Mouse (Mus musculus) limb, embryonic 12.5 days (tissue): ENCODE measurements around the gene Hist2h3b. TPM values are rescaled to one million over a fixed set of nuclear protein-coding genes. Genes with fewer than 3 reads are reported as not detected.
A peak's percentile ranks its signal among the peaks of the same experiment; 100 is the strongest.
"Not testable (repeated sequence)": the region's sequence is repeated elsewhere in the genome, so short reads cannot be mapped to it uniquely, and the experiment has no call there.

ENCODE experiments used
- ATAC-seq: fragments of 200-750 bp; cut with Nextera tagmentation; 2 replicates; pipeline ENCODE4 v1.8.0; 2017; ENCODE audit warnings: low read depth, moderate TSS enrichment; ENCODE audit not compliant: insufficient number of reproducible peaks, insufficient read depth, low FRiP score, low TSS enrichment
- H3K27ac ChIP-seq: fragments of 300-500 bp; sonication (generic); 2 replicates; pipeline ENCODE4 v1.5.1; 2016; ENCODE audit warnings: mild to moderate bottlenecking, moderate library complexity
- H3K27me3 ChIP-seq: fragments of 300-500 bp; sonication (generic); 2 replicates; pipeline ENCODE4 v1.6.1; 2016; ENCODE audit warnings: mild to moderate bottlenecking, moderate library complexity
- H3K36me3 ChIP-seq: fragments of 300-500 bp; sonication (generic); 2 replicates; pipeline ENCODE4 v1.6.1; 2016; ENCODE audit warnings: mild to moderate bottlenecking, moderate library complexity
- H3K4me1 ChIP-seq: fragments of 300-500 bp; sonication (generic); replicated peaks from 2 replicates; pipeline ENCODE4 v1.6.1; 2016
- H3K4me2 ChIP-seq: fragments of 300-500 bp; sonication (generic); 2 replicates; pipeline ENCODE4 v1.6.1; 2016; ENCODE audit warnings: mild to moderate bottlenecking, moderate library complexity
- H3K4me3 ChIP-seq: fragments of 300-500 bp; sonication (generic); replicated peaks from 2 replicates; pipeline ENCODE4 v1.5.1; 2016; ENCODE audit warnings: mild to moderate bottlenecking
- H3K9ac ChIP-seq: fragments of 300-500 bp; sonication (generic); replicated peaks from 2 replicates; pipeline ENCODE4 v1.6.1; 2016; ENCODE audit warnings: mild to moderate bottlenecking, moderate library complexity
- H3K9me3 ChIP-seq: fragments of 300-500 bp; sonication (generic); 2 replicates; pipeline ENCODE4 v1.6.1; 2016; ENCODE audit warnings: mild to moderate bottlenecking, moderate library complexity
- WGBS: fragments of 180-500 bp; shearing (Covaris S2); methylation state at CpG from one replicate; pipeline ENCODE4 v1.1.7; 2016; 5-methylcytosine and 5-hydroxymethylcytosine counted together
- polyA plus RNA-seq: library from polyadenylated mRNA; unstranded; fragments of >200 nt; fragmentation: Nextera tagmentation; extraction: Ambion mirVana; gene quantifications from 2 replicates; pipeline ENCODE4 v1.2.1, GENCODE M21; 2016

The Hist2h3b gene
- polyA plus RNA-seq, 1 experiment from 2014 or later: 139 TPM

DNA sequence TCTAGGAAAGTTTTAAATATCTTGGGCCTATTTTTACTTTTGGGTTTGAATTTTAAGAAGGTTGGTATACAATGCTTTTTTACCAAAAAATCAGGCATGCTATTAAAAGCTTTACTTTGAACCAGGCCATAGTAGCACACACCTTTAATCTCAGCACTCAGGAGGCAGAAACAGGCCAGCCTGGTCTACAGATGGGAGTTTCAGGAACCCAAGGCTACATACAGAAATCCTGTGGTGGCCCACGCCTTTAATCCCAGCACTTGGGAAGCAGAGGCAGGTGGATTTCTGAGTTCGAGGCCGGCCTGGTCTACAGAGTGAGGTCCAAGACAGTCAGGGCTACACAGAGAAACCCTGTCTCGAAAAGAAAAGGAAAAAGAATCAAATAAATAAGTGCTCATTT, 913 bp upstream of the Hist2h3b start:
- no peaks in the 10 kb centered on the region for H3K27me3 ChIP-seq
- peak overlapping the region; percentile 95 for H3K27ac ChIP-seq
- no peak overlapping the region for H3K9ac ChIP-seq
- peaks cover 23% of the 10 kb centered on the region for H3K4me1 ChIP-seq
- no peak for ATAC-seq
- no peaks in the 10 kb centered on the region for H3K36me3 ChIP-seq
- peak overlapping the region; percentile 51; the same call in 1 of the 2 replicates for H3K4me2 ChIP-seq
- no peak overlapping the region for H3K4me3 ChIP-seq
- H3K9me3 ChIP-seq: no peaks in the 10 kb centered on the region
- 87% methylated on average over 4 of the region's 4 CpGs for WGBS

DNA sequence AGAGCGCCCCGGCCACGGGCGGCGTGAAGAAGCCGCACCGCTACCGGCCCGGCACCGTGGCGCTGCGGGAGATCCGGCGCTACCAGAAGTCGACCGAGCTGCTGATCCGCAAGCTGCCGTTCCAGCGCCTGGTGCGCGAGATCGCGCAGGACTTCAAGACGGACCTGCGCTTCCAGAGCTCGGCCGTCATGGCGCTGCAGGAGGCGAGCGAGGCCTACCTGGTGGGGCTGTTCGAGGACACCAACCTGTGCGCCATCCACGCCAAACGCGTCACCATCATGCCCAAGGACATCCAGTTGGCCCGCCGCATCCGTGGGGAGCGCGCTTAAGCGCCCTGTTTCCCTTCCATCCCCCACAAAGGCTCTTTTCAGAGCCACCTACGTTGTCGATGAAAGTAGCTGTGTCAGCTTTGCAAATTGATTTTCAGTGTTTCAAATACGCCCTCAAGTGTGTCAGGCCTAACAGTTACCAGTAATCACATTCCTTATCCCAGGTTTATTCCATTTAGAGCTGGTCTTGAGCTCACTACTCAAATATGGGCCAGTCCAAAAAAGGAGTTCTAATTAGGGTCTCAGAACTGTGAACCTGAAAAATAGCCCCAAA, 423 bp downstream of the Hist2h3b start:
- WGBS: 0% methylated on average over 19 of the region's 44 CpGs
- H3K9me3 ChIP-seq, H3K27me3 ChIP-seq, H3K36me3 ChIP-seq: not testable (repeated sequence)
- Histone ChIP-seq H3K4me2 (peak overlapping the region; percentile 77), H3K9ac (peak overlapping the region; percentile 75), H3K4me3 (peak overlapping the region; percentile 53), H3K4me1 (peaks cover 21% of the 10 kb centered on the region), H3K27ac (peak overlapping the region; percentile 98)
- peak; percentile 38; the same call in 1 of the 2 replicates for ATAC-seq

DNA sequence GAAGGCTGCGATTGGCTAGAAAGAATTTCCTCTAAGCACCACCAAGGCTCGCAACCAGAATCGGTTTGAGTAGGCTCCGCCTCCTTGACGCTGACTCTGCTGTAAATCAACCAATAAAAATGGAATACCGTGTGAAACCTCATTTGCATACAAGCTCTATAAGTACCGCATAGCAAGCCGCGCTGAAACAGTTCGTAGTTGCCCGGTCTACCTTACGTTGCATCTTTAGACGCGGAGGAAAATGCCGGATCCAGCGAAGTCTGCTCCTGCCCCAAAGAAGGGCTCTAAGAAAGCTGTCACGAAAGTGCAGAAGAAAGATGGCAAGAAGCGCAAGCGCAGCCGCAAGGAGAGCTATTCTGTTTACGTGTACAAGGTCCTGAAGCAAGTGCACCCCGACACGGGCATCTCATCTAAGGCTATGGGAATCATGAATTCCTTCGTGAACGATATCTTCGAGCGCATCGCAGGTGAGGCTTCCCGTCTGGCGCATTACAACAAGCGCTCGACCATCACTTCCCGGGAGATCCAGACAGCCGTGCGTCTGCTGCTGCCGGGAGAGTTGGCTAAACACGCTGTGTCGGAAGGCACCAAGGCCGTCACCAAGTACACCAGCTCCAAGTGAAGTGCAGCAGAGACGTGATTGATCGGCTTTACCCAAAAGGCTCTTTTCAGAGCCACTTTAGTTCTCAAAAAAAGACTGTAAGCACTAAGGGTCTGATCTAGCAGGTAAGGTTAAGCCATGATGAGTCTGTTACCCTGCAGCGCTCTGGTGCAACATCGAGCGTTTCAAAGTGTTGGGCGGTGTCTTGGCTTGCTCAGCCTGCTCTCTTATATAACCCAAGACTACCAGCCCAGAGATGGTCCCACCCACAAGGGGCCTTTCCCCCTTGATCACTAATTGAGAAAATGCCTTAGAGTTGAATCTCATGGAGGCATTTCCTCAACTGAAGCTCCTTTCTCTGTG, 1.3 kb downstream of the Hist2h3b start, which contains the start of gene Hist2h2bb:
Gene Hist2h2bb (plus strand): TSS at position 242 of the 964 bp plus-strand sequence.
- Histone ChIP-seq H3K27ac (peak within 1 kb of the TSS; percentile 98), H3K36me3 (no peaks in the 10 kb centered on the region), H3K27me3 (no peaks in the 10 kb centered on the region), H3K4me3 (peak within 1 kb of the TSS; percentile 53), H3K4me2 (peak within 1 kb of the TSS; percentile 77), H3K9ac (peak within 1 kb of the TSS; percentile 81), H3K9me3 (no peaks in the 10 kb centered on the region), H3K4me1 (peaks cover 12% of the 10 kb centered on the region)
- under 1% methylated on average over 45 of the region's 45 CpGs for WGBS
- ATAC-seq: peak; percentile 92

DNA sequence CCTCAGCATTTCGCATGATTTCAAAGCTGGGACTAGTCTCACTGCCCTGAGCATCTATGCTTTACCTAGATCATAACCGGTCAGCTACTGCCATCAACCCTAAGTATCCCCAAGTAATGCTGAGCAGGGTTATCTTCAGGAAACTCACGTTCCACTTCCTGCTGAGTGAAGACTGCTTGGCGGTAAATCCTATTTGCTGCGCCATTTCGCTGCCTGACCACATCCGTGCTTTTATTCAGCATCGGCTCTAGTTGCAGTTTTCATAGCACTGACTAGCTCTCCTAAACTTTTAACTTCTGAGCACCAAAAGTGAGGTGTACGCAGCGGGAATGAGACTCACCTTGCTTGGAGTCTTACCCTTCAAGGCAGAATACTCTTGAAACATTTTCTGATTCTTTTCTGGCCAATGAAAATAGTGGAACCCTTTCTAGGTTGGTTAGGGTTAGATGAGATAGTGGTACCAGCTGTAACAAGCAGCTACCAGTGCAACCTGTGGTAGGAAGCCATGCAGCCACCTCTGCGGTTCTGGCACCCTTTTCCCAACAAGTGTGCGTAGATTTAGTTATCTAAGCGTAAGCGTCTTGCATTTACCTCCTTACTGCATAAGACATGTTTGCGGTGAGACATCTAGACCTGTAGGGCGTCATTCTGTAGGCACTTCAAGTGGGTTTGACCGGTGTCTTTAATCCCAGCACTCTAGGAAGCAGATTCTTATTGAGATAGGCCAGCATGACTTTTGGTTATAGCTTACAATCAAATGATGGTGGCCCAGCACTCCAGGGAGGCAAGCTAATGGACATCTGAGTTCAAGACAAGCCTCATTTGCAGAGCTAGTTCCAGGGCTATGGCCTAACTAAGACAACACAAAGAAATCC, 5.4 kb downstream of the Hist2h3b start:
- H3K9me3 ChIP-seq: no peaks in the 10 kb centered on the region
- no peak overlapping the region for H3K4me3 ChIP-seq
- 0 out of 2 replicates have a peak, but pooled peaks cover 3% of the 10 kb centered on the region for H3K4me1 ChIP-seq
- H3K27ac ChIP-seq: no peak overlapping the region
- H3K9ac ChIP-seq: no peak overlapping the region
- 91% methylated on average over 17 of the region's 17 CpGs for WGBS
- no peak overlapping the region for H3K4me2 ChIP-seq
- ATAC-seq: no peak
- H3K36me3 ChIP-seq: no peaks in the 10 kb centered on the region
- no peaks in the 10 kb centered on the region for H3K27me3 ChIP-seq

DNA sequence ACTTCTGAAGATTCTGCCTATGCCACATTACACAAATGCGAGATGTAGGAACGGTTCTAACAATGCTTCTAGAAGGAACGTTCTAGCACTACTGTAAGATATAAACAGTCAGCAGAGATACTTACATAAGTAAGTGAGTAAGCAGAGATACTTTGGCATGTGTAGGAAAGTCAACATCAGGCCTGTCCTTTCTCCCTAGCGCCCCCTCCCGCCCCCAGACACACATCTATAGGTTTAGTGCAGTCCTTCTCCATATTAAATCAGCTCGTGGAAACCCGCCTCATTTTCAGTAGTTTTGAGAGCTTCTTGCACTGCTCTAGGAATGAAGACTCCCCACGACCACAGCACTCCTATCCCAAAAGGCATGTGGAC, 9.0 kb downstream of the Hist2h3b start:
- 0 out of 2 replicates have a peak, but pooled peaks cover 3% of the 10 kb centered on the region for H3K4me1 ChIP-seq
- ATAC-seq: no peak; the same call in 1 of the 2 replicates
- peak overlapping the region; percentile 82 for H3K4me2 ChIP-seq
- peak overlapping the region; percentile 62 for H3K9ac ChIP-seq
- H3K9me3 ChIP-seq: no peaks in the 10 kb centered on the region
- H3K4me3 ChIP-seq: peak overlapping the region; percentile 48
- H3K27me3 ChIP-seq: peaks cover 9% of the 10 kb centered on the region; the same call in 1 of the 2 replicates
- H3K36me3 ChIP-seq: no peaks in the 10 kb centered on the region
- WGBS: 15% methylated on average over 8 of the region's 8 CpGs
- H3K27ac ChIP-seq: peak overlapping the region; percentile 92

DNA sequence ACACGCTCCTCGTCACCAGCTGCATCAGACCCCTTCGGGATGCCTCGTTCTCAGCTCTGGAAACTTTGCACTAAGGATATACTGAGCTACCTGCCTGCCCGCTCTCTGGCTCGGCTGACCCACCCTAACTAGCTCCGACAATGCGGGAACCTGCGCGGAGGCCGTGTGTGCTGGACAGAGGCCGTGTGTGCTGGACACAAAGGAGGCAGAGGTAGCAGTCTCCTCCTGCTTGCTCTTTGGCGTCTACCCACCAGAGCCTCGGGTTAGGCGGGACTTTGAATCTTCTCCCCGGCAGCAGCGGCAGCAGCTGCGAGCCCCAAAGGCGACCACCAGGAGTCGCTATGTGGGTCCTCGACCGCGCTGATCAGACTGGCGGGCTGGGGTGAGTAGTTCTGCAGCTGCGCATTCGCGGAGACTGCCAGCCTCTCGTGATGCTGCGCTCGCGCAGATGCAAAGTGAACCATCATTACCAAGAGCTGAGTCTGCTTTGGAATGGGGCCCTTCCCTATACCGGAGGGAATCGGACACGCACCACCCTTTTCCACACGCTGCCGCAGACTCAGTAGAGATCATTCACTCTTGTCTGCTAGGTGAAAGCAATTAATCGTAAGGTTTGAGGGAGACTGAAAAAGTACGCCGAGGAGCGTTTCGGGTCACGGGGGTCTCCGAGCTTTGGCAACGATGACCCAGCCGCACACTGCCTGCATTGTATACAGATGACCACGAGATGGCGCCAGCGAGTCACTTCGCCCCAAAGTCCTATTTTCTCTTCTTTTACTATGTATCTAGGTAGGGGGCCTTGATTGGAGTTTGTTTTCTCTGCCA, 9.6 kb downstream of the Hist2h3b start:
- Histone ChIP-seq H3K4me1 (0 out of 2 replicates have a peak, but pooled peaks cover 3% of the 10 kb centered on the region), H3K27me3 (peaks cover 13% of the 10 kb centered on the region), H3K9ac (peak overlapping the region; percentile 62), H3K27ac (peak overlapping the region; percentile 92), H3K4me3 (peak overlapping the region; percentile 48), H3K9me3 (no peaks in the 10 kb centered on the region), H3K36me3 (no peaks in the 10 kb centered on the region), H3K4me2 (peak overlapping the region; percentile 82)
- ATAC-seq: peak; percentile 94
- WGBS: under 1% methylated on average over 49 of the region's 49 CpGs

DNA sequence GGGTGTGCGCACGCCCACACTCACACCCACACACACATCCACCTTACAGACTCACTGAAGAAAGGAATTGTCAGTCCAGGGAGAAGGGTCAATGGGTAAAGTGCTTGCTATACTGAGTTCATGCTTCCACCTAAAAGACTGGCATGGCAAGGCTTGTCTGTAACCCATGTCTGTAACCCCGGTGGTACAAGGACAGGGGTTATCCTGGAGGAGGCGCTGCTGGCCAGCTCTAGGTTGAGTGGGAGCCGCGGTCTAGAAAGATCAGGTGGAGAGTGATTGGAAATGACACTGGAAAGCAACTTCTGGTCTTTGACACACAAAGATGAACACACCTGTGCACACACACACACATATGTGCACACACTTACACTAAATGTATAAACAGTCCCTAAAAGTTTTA, 12.2 kb downstream of the Hist2h3b start:
- H3K4me3 ChIP-seq: no peak overlapping the region
- no peaks in the 10 kb centered on the region for H3K36me3 ChIP-seq
- WGBS: 51% methylated on average over 6 of the region's 6 CpGs
- H3K9me3 ChIP-seq: no peaks in the 10 kb centered on the region
- 0 out of 2 replicates have a peak, but pooled peaks cover 8% of the 10 kb centered on the region for H3K4me1 ChIP-seq
- H3K27ac ChIP-seq: no peak overlapping the region
- peaks cover 30% of the 10 kb centered on the region for H3K27me3 ChIP-seq
- H3K9ac ChIP-seq: no peak overlapping the region
- ATAC-seq: no peak
- no peak overlapping the region for H3K4me2 ChIP-seq

DNA sequence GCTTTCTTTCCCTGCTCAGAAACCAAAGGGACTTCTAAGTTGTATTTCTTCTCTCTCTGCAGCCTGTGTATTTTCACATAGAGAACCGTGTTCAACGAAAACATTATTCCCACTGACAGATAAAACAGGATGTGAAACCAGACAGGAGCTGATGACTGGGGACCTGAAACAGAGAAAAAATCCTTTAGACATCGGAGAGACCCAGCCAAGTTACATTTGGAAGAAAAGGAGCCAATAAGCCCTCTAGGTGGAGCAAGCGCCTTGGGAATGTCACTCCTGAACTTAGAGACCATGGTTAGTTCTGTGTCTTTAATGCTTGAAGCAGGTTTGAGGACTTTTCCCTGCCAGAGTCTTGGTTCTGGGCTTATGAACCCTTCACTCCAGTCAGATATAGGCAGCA, 16.0 kb downstream of the Hist2h3b start:
- ATAC-seq: no peak
- Histone ChIP-seq H3K4me2 (peak overlapping the region; percentile 36), H3K36me3 (no peaks in the 10 kb centered on the region), H3K4me3 (no peak overlapping the region), H3K27ac (no peak overlapping the region), H3K9ac (no peak overlapping the region; the same call in 1 of the 2 replicates), H3K9me3 (no peaks in the 10 kb centered on the region), H3K27me3 (peaks cover 36% of the 10 kb centered on the region), H3K4me1 (0 out of 2 replicates have a peak, but pooled peaks cover 5% of the 10 kb centered on the region)
- WGBS: 25% methylated on average over 4 of the region's 4 CpGs

DNA sequence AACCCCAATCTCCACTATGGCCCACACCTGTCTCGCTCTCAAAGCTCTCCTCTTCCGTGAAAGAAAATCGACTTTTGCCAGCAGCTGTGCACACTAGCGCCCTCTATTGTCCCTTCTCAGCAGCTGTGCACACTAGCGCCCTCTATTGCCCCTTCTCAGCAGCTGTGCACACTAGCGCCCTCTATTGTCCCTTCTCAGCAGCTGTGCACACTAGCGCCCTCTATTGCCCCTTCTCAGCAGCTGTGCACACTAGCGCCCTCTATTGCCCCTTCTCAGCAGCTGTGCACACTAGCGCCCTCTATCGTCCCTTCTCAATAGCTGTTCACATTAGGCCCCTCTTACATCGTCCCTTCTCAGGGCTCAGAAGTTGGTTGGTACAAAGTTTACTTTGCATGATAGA, 18.9 kb downstream of the Hist2h3b start:
- not testable (repeated sequence) for H3K9ac ChIP-seq, H3K9me3 ChIP-seq, H3K4me3 ChIP-seq, H3K27ac ChIP-seq, ATAC-seq, H3K4me2 ChIP-seq, H3K4me1 ChIP-seq, H3K36me3 ChIP-seq
- peaks cover 28% of the 10 kb centered on the region for H3K27me3 ChIP-seq
- WGBS: 88% methylated on average over 11 of the region's 11 CpGs

DNA sequence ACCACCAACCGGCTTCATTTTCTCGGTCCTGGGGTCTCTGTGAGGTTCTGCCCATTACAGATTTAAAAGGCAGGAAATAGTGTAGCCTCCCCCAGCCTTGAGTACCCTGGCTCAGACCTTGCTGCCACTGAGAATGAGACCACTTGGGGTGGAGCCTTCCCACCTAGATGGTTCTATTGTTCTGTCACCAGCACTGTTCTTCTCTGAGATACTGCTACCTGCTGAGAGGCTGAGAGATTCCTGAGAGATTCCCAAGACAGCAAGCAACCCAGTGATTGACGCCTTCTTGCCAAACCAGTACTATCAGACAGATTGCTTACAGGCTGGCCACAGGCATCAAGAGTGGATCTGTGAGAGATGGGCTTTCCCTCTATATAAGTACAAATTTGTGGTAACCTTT, 20.7 kb downstream of the Hist2h3b start:
- WGBS: 63% methylated on average over 3 of the region's 3 CpGs
- no peak overlapping the region for H3K4me3 ChIP-seq
- H3K4me1 ChIP-seq: no peaks in the 10 kb centered on the region
- no peak for ATAC-seq
- H3K9me3 ChIP-seq: no peaks in the 10 kb centered on the region
- H3K27ac ChIP-seq: no peak overlapping the region
- no peak overlapping the region for H3K9ac ChIP-seq
- peaks cover 11% of the 10 kb centered on the region for H3K27me3 ChIP-seq
- no peak overlapping the region for H3K4me2 ChIP-seq
- no peaks in the 10 kb centered on the region for H3K36me3 ChIP-seq
